Mouse (Mus musculus) gastrocnemius, postnatal 4 days (tissue): ENCODE measurements at regions not wholly inside any gene's neighbourhood (a gene's known extent, or its start where the extent isn't known, plus 50 kb on each side); places are given as distances from the start of the nearest gene placed in this dataset.
"Not testable (repeated sequence)": the region's sequence is repeated elsewhere in the genome, so short reads cannot be mapped to it uniquely, and the experiment has no call there.

ENCODE experiments used
- DNase-seq, 2 experiments: peaks; one replicate each; pipeline ENCODE4 v3.0.0; 2021 to 2022; ENCODE audit warnings: low spot score in 2 of 2, mixed read lengths in 2 of 2

DNA sequence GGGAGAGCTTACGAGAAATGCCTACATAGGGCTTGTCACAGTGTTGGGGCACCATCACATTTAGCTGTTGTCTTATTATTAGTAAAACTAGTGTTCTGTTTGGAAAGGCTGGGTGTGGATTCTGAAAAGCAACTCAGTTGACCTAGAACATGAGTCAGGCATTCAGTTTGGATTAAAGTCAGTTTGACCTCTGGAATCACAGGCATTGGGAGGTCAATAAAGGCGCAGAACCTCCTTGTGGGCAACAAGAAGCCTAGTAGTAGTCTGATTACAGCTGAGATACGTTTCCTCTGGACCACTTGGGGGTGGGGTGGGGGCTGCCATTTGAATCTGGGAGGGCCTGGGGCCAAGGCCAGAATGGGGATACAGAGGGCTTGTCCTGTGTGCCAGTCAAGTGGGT, 52.1 kb upstream of the Map3k1 start:
- DNase-seq, result no peak

GRCm38 (mm10) chr13:111862316-111862715, 53.5 kb upstream of the Map3k1 start:
- no peak for DNase-seq

DNA sequence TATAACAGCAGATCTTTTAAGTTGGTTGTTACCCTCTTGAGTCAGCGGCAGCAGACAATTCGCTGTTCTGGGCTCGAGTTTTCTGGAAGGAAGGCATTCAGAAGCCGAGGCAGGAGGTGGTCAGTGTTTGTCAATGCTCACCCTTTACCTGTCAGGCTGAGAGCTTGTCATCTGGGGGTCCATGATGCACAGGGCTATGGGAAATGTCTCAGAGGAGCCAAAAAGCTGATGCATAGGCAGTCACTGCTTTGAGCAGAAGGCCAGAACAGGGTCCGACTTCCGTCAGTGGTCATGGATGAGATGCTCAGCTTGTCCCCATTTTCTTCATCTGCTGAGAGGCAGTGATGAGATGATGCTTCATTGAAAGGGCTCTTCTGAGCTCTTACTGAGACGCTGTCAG, 57.2 kb upstream of the Map3k1 start:
- DNase-seq, result no peak

DNA sequence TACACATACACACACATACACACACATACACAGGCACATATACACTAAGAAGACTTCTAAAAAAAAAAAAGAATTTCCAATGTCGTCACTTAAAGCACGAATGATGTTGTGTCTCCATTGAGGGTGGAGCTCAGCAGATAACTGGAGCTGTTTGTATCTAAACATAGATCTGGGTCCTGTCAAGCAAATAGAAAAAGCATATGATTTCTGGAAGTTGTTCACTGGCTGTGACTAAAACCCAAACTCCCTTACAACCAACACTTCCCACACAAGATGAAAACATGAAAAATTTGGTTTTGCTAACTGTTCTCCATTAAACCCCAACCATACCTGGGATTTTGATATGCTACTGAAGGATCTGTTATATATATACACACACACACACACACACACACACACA, 58.5 kb upstream of the Map3k1 start:
- no peak for DNase-seq

GRCm38 (mm10) chr13:111867763-111868725, 59.3 kb upstream of the Map3k1 start:
- DNase-seq, result peak in 1 of 2 experiments; percentile 60

GRCm38 (mm10) chr13:111868947-111869346, 60.2 kb upstream of the Map3k1 start:
- DNase-seq, result no peak

DNA sequence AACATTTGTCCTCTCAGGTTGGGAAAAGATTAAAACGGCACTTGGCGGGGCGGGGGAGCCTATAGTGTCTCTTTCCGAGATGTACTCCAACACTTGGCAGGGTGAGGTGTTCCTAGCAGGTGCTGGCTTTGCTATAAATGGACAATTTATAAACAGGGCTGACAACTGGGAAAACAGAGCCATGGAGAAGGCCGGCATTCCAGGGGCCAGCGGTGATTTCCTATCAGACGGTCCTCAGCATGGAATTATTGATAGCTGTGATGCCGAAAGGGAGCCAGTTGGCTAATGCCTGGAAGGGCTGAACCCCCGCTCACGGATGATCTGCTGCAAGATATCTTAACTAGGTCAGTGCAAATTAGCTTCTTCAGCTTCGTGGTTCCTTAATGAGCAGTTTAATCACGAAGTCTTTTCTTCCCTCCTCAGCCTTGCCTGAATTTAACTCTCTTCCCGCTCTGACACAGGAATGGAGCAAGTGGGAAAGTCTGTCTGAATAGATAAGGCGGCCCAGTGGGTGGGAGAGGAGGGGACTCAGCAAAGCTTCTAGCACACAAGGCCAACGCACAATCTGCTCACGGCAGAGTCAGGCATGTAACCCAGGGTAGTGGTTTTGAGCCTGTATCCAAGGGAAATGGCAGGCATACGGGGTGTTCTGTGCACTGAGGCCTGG, 61.1 kb upstream of the Map3k1 start:
- no peak for DNase-seq

DNA sequence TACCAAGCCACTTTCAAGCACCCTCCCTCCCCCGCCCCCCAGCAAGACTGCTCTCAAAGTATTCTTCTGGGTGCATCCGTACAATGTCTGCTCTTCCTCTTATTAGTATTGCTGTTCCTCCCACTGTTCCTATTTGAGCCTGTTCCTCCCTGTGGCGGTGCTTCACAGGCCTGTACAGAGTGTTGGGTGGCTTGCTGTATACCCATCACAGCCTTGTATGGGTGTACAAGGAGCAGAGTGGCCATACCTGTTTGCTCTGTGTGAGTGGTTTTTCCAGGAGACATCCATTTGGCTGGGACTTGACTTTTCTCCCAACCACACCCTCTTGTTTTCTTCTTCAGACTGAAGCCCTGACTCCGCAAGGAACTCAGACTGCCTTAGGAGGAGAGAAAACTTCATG, 61.7 kb upstream of the Map3k1 start:
- no peak for DNase-seq

GRCm38 (mm10) chr13:111871672-111872410, 63.0 kb upstream of the Map3k1 start:
- no peak for DNase-seq

DNA sequence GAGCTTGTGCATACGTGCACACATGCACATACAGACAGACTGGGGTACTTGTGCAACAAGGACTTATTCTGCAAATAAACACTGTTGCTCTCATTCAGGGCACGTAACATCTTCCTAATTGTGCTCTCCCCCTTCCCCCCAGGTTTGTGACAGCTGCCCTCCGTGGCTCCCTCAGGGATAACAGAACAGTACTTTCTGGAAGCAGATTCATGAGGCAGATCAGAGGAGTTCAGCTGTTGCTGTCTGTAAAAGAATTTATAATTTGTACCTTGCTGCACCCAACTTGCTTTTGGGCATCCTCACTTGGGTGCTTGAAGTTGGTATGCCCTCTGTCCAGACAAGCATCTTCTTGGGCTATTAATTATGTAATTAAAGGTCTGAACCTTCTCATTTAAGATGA, 65.5 kb upstream of the Map3k1 start:
- no peak for DNase-seq

GRCm38 (mm10) chr13:111876404-111876803, 67.6 kb upstream of the Map3k1 start:
- DNase-seq, result no peak

GRCm38 (mm10) chr13:111876847-111877246, 68.1 kb upstream of the Map3k1 start:
- no peak for DNase-seq

DNA sequence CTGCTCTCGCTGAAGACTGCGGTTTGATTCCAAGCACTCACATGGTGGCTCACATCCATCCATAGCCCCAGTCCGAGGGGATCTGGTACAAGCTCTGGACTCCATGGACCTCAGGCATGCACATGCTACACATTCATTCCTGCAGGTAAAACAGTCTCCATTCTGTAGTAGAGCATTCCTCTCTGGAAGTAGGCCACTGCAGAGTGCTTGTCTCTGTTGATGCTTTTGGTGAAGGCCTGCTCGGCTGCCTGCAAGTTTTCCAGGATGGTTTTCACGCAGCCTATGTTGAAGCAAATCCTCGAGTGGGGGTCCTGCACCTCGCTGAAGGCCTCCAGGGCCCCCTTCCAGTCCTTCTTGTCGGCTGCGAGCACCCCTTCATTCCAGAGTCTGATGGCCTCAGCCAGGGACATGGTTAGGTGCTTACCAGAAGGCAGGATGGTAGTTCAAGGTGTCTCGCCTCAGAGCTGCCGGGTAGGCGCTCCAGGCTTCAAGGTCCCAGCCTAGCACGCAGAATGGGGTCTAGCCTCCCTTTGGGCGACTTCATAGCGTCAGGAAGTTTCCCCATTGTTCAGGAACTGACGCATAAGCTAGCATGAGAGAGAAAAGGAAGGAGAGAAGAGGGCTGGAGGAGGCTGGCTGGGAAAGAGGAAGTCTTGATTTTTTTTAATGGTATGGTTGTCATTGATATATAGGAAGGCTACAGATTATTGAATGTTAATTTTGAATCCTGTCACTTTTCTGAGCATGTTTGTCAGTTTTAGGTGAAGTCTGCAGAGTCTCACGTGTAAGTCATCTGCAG, 75.2 kb upstream of the Map3k1 start:
- DNase-seq, result not testable (repeated sequence)

- no peak for DNase-seq
Observed at GRCm38 (mm10) chr13:111890792-111891191, 82.0 kb upstream of the Map3k1 start.

- no peak for DNase-seq
Observed at GRCm38 (mm10) chr13:111892141-111892540, 83.3 kb upstream of the Map3k1 start.

- no peak for DNase-seq
Observed at GRCm38 (mm10) chr13:111893221-111893713, 84.5 kb upstream of the Map3k1 start.

DNA sequence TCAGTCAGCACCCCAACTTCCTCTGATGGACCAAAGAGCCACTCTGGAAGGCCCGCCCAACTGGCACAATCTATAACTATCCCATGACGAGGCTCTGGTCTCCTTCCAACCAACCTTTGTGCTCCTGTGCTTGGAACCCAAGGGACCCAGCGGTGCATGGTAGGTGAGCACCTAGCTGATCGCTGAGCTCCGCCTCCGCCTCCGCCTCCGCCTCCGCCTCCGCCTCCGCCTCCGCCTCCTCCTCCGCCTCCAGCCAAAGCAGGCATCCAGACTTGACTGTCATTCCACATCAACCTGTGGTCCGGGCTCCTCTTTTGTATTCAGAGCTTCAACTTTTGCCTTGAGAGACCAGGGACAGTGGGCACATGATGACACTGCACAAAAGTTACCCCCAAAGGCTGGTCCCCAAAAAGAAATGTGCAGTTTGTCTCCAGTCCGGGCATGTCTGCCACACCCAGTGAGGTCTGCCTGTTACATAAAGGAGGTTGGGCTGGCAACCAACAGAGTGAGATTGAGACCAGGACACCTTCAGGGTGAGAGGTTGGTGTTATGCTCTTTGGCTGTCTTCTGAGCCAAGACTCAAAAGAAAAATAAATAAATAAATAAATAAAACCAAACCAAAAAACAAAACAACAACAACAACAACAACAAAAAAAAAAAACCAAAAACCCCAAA, 86.1 kb upstream of the Map3k1 start:
- peak in 1 of 2 experiments; percentile 22 for DNase-seq

DNA sequence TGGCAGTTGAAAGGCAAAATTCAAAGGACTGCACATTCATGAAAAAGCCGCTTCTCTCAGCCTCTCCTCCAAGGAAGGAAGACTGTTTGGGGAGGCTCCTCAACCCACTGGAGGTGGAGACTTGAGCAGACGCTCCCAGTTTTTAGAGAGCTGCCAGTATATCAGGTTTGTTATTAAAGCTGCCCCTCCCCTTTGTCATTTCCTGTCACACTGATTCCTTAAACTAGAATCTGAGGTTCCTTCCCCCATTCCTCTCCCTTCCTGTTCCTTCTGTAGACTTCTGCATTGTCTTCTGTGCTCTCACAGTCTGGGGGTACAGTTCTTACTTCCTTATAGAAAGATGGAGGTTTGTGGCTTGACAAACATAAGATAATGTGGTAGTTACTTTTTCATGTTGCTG, 87.5 kb upstream of the Map3k1 start:
- no peak for DNase-seq

DNA sequence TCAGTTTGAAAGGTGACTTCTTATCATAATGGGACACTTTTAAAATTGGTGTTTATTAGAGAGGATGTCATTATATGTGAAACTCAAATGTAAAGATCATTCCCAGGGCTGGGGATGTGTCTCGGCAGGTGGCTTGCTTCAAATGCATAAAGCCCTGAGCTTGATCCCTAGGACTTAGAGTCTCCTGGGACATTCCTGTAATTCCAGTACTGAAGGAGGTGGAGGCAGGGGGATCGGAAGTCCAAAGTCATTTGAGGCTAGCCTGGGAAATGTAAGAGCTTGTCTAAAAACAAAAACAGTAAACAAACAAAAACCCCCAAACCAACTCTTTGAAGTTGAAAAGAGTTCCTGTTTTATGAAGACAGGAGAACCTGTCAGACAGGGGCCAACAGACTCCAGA, 94.6 kb upstream of the Map3k1 start:
- no peak for DNase-seq

- no peak for DNase-seq
Observed at GRCm38 (mm10) chr13:111903931-111904330, 95.1 kb upstream of the Map3k1 start.
